Mouse (Mus musculus): Measurements from ENCODE around the gene Hic2.
"Not testable (repeated sequence)": the region's sequence is repeated elsewhere in the genome, so short reads cannot be mapped to it uniquely, and the experiment has no call there.

The Hic2 gene

DNA sequence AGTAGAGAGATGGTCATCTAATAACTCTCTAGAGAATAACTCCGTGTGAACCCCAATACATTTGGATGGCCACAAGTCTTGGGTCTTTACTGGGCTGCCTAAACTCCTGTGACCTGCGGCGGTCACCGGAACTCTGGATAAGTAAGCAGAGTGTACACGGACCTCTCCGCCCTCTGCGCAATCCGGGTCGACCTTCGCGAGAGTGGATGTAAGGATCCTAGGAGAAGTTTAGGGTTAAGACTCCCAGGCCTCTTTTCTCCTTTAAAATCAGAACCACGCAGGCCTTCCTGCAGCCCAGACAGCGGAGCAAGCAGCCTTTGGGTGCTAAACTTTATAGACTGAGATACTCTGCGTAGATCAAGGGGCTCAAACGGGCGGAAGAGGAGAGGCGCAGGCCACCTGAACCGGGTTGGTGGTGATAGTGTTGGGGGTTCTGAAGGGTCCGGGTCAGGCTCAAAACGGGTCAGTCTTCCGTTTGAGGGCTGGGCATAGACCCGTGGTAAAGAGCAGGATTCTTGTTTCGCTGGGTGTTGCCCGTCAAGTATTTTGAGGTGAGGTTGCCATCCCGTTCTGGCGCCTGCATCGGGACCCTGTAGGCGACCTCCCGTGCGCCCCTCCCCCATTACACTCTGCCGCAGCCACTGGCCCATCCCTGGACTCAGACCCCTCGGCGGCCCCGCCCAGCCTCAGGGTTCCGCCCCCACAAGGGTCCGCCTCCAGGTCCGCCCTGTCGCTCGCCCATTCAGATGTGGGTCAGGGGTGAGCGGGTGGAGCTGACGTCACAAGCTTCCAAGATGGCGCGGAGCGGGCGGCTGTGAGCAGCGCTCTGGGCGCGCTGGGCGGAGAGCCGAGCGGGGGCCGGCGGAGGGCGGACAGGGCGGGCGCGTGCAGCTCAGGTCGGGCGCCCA lies at the start of gene Hic2:
Hic2 (plus strand) TSS at position 779 of the 908 bp plus-strand sequence.
- peak; percentile 97 for DNase-seq (ENCODE audit: extremely low spot score, low spot score)

DNA sequence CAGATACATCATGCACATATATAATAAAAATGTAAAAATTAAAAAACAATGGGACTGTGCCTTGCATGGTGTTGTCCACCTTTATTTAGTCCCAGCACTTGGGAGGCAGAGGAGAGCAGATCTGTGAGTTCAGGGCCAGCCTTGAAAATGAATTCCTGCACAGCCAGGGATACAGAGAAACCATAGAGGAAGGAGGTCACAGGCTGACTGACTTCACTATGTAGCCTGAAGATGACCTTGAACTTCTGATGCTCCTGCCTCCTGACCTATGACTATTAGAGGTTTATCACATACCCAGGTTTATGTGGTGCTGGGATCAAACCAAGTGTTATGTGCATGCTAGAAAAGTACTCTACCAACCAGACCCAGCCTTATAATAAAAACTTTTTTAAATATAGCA lies 47.9 kb upstream of the Hic2 start:
- no peak for DNase-seq (ENCODE audit: extremely low spot score, low spot score)

DNA sequence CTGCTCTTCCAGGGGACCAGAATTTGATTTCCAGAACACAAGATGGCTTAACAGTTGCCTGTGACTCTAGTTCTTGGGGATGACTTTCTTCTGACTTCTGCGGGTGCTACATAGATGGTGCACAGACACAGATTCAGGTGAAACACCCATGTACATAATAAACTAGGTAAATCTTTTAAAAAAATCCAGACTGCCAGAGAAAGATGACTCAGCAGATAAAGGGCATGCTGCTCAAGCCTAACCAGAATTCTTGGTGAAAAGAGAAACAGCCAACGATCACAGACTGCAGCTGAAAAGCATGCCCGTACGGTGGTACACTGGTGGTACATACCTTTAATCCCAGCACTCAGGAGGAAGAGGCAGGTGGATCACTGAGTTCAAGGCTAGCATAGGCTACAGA lies 39.5 kb upstream of the Hic2 start:
- no peak for DNase-seq (ENCODE audit: extremely low spot score, low spot score)

DNA sequence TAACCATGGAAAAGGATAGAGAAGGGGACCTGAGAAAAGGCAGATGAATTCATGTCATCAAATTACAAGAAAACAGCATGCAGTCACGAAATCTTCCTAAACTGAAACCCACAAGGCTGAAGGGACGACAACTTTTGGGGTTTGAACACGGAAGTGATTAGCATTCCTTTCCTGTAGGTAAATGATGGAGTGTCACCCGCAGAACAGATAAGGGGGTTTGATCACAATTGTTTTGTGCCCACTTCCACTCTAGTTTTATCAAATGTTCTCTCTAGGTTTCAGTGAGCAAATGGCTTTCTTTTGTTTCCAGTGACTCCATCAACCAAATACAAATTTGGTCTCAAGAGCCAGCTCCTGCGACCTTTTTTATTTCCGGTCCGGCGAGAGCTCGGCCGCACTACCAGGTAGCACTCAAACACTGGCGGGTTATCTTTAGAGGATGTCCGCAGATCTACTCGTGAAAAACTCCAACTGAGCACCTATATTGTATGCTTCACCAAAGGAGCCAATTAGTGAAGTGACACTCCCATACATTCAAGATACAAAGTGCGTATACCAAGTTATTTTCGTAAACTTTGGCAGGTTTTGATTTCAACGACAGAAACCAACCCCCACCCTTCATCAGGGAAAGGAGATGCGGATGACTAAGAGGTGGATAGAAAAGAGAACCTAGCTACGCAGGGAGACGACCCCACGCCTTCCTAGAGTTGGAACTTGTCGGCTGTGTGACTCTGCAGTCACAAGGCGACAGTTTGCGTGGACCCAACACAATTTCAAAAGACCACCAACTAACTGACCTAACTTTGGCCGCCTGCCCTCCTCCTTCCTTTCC lies 33.0 kb upstream of the Hic2 start:
- DNase-seq (ENCODE audit: extremely low spot score, low spot score) = no peak

DNA sequence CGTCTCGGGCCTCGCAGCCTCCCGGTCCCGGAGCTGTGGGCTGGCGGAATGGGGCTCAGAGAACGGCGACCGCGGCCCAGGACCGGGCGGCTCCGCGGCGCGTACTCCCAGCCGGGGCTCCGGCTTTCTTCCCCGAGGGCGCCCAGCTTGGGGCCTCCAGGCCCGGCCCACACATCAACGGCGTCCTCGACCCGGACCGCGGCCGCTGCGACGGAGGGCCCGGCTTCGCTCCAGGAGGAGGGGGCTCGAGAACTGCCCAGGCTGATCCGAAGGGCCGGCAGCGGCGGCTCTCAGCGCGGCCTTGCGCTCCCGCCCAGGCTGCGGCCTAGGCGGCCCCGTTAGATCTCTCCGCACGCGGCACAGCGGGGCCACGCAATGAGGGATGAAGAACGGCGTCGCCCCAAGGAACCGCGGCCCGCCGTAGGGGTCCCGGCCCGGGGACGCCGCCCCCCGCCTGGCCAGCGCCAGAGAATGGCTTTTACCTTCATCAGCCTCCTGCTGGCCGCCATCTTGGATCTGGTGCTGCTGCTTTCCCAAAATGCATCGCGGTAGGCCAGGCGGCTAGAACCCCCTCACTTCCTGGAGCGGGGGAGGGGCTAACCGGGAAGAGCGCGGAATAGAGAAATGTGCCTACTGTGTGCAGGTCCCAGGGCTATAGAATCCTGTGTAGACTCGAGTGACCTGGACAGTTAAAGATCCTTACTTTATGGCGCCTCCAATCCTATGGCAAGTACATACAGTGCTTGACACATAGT lies 32.2 kb upstream of the Hic2 start:
- DNase-seq (ENCODE audit: extremely low spot score, low spot score) = peak; percentile 88

DNA sequence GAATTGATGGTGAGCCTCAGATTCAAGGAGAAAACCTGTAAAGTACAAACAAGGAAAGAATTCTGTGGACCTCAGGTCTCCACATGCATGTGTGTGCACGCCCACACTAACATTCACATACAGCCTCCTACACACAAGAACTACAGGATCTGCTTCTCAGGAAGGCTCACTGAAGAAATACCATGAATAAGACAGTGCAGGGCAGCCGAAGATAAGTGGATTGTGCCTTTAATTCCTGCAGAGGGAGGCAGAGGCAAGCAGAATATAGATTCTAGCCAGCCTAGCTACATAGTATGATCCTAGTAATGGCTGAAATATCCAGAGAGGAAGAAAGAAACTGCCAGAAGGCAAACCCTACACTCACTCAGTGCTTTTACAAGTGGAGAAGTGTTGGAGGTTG lies 31.4 kb upstream of the Hic2 start:
- no peak for DNase-seq (ENCODE audit: extremely low spot score, low spot score)

DNA sequence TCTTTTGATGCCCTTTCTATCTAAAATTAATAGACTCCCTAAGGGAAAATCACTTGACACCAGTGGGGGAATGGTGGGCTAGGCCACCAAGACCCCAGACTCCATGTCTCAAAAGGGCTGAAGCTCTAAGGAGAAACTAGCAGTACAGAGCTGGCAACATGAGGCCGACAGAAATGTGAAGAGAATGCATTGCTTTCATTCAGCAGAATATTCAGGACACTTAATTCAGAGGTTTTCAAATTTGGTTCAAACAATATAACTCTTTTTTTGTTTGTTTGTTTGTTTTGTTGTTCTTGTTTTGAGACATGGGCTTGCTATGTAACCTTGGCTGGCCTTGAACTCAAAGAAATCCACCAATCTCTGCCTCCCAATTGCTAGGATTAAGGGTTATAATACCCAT lies 30.8 kb upstream of the Hic2 start, which contains the start of gene Ube2l3:
Ube2l3 (minus strand) TSS at position 101 of the 400 bp plus-strand sequence.
- DNase-seq (ENCODE audit: extremely low spot score, low spot score) = no peak

DNA sequence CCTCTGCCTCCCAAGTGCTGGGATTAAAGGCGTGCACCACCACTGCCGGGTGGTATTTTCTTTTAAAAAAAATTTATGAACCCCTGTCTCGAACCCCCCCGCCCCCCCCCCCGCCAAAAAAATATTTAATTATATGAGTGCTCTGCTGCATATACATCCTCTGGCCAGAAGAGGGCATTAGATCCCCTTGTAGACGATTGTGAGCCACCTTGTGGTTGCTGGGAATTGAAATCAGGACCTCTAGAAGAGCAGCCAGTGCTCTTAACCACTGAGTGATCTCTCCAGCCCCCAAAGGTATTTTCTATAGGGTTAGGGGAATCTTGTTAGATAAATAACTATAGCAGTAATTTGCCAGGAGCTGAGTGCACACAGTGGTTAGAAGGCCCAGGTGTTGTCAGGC lies 28.4 kb upstream of the Hic2 start:
- no peak for DNase-seq (ENCODE audit: extremely low spot score, low spot score)

DNA sequence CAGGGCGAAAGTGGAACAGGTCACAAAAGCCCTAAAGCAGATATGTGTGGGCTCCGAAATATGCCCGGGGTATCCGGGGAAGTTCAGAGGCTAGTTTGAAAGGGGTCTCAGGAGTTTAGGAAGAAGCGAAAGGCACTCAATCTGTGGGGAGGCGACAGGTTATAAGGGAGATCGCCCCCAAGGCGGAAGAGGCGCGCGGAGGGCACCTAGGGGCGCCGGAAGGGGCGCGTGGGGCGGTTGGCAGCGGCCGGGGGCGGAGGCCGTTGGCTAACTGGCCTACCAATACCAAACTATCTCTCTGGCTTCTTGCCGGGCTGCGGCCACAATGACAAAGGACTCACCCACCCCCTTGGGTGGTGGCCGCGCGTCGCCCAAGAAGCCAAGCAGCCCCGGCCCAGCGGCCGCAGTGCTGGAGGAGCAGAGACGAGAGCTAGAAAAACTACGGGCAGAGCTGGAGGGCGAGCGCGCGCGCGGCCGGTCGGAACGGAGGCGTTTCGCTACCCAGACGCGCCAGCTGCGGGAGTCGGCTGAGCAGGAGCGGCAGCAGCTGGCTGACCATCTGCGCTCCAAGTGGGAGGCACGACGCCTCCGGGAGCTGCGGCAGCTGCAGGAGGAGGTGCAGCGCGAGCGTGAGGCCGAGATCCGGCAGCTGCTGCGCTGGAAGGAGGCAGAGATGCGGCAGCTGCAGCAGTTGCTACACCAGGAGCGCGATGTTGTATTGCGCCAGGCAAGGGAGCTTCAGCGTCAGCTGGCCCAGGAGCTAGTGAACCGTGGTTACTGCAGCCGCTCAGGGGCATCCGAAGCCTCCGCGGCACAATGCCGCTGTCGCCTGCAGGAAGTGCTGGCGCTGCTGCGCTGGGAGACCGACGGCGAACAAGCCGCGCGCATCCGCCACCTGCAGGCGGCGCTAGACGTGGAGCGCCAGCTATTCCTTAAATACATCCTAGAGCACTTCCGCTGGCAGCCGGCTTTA lies 24.7 kb upstream of the Hic2 start, which contains the start of gene Rimbp3:
Rimbp3 (plus strand) TSS at position 215 of the 973 bp plus-strand sequence.
- peak; percentile 90 for DNase-seq (ENCODE audit: extremely low spot score, low spot score)

DNA sequence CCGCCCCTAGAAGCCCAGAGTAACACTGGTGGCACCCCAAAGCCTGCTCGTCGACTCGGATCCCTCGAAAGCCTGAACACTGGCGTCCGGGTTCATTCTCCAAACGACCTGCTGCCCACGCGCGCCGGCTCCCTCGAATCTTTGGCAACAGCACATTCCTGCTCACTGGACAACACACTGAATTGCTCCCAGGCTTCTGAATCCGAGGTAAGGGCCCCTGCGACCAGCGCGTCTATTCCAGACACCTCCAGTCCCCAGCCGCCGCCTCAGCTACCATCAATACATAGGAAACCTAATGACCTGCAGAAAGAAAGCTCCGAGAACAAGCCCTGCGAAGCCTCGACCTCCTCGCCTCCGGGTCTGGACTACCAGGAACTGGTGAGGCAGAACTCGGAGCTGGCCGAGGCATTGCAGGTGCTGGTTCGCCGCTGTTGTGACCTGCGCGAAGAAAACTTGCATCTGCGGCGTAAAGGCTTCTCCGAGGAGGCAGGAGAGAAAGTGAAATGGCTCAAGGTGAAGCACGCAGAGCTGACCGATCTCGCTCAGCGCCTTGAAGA lies 23.9 kb upstream of the Hic2 start:
- DNase-seq (ENCODE audit: extremely low spot score, low spot score) = no peak

DNA sequence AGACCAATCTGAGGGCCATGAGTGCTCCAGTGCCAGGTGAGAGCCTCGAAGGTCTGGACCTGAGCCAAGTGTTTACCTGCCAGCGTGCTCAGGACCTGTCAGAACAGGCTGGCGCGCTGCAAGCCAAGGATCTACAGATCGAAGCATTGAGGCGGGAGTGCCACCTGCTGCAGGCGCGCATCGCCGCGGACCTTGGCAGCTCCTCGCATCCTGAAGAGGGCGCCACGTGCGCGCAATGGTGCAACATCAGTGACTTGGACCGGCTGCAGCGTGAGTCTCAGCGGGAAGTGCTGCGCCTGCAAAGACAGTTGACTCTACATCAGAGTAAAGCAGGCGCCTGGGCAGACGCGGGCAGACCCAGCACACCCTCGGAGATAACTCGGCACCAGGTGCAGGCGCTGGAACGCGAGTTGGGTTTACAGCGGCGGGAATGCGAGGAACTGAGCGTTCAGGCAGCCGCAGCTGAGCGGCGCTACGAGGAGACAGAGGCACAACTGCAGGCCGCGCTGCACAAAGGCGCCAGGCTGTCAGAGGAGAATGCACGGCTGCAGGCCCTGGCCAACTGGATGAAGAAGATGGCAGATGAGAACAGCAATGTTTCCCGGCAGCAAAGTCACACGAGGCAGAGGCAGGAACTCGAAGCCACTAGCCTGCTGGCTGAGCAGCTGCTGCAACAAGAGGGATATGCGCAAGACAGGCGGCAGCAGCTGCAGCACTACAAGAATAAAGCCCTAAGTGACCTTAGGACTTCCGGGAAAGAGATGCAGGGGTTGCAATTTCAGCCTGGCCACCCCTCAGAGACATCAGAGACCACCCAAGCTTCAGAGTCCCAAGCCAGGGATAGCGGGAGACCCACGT lies 23.2 kb upstream of the Hic2 start:
- peak; percentile 89 for DNase-seq (ENCODE audit: extremely low spot score, low spot score)

DNA sequence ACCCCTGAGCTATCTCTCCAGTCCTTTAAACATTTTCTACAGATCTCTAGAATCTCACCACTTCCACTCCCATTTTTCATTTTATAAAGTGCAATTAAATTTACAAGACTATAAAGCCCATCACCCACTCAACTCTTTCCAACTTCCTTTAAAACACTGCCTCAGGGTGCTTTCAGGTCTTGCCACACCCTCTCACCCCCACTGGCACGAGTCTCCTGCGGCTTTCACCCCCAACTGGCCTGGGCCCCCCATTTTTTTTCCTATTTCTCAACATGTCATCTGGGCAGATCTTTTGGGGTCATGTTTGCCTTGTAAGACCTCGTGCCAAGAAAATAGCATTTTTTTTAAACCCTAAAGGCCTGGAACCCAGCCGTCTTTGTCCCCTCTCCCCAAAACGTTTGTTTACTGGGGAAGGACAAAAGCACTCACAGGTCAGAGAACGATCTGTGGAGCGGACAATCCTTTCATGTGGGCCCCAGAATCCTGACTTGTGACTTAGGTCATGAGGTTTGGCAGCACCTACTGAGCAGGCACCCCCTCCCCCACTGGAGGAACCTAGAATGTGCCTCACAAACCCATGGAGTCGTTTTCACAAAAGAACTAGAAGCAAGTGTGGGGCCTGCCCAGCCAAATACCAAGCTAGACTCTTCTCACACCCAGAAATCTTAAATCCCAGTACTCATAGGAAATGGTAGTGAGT lies 16.3 kb upstream of the Hic2 start:
- DNase-seq (ENCODE audit: extremely low spot score, low spot score) = no peak

DNA sequence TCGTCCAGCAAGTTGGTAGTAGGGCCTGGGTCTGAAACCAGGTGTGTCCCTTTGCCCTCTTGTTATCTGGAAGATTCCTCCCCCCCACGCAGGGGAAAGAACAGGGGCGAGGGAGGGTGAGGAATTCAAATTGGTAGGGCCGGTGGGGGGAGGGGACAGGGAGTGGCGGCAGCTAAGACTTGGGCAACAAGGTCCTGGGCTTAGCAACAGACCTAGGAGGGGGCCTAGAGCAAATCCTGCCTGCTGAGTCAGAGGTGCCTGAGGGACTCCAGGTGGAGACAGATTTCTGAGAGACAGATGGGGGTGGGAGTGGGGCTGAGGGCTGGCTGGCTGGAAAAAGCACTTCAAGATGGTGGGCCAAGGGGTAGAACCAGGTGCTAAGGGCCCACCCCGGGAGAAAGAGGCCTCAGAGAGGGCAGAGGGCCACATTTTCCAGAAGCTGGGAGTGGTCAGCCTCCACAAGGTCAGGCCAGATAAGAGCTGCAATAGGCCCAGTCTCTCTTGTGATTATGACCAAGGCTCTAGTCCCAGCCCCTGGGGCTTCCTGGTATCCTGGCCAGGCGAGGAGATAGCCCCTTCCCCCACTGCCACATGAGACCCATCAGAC lies 13.1 kb upstream of the Hic2 start:
- no peak for DNase-seq (ENCODE audit: extremely low spot score, low spot score)

DNA sequence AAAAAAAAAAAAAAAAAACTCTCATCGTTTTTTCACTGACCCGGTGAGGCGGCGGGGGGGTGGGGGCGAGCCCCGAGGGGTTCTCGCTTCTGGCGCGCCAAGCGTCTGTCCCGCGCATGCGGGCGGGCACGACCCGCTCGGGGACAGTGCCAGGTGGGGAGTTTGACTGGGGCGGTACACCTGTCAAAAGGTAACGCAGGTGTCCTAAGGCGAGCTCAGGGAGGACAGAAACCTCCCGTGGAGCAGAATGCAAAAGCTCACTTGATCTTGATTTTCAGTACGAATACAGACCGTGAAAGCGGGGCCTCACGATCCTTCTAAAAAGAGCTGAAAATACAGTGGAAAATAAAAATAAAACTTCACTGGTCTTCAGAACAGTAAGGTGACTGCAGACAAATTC lies 11.2 kb upstream of the Hic2 start:
- DNase-seq (ENCODE audit: extremely low spot score, low spot score) = peak; percentile 98

DNA sequence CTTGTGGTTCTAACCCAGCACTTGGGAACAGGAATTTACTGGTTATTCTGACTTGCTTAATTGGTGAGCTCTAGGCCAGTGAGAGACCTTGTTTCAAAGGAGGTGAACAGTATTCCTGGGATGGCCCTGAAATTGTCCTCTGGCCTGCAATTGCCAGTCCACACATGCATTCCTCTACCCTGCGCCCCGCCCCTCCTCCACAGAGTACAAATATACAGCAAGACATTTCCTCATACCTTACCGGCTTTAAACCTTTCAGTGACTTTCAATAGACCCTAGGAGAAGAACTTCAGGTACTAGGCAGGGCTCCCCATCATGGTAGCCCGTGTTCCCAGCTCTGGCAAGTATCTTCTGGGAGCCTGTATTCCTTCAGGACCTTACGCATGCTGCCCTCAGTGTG lies 7.8 kb upstream of the Hic2 start:
- no peak for DNase-seq (ENCODE audit: extremely low spot score, low spot score)

DNA sequence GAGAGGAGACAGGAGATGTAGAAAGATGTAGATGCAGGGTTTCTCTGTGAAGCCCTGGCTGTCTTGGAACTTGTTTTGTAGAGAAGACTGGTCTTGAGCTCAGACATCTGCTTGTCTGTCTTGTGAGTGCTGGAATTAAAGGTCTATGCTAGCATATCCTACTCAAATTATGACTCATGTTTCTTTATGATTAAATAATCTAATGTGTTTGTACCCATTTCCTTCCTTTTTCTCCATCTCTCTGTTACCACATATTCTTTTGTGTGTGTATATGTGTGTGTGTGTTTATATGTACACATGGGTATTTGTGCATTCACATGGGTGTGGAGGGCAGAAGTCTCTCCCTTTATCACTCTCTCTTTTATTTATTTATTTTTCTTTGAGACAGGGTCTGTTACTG lies 6.9 kb upstream of the Hic2 start:
- no peak for DNase-seq (ENCODE audit: extremely low spot score, low spot score)

DNA sequence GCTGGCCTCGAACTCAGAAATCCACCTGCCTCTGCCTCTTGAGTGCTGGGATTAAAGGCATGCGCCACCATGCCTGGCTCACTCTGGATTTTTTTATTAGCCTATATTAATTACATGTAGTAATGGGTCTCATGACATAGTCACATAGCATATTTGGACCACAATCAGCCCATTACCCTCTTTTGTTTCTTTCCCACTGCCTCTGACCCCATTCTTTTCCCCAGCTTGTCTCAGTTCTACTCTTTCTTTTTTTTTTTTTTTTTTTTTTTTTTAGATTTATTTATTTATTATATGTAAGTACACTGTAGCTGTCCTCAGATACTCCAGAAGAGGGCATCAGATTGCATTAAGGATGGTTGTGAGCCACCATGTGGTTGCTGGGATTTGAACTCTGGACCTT lies 1.8 kb upstream of the Hic2 start:
- not testable (repeated sequence) for DNase-seq (ENCODE audit: extremely low spot score, low spot score)
